Mouse (Mus musculus): ENCODE data around the gene Gm21704.
"Not testable (repeated sequence)": the region's sequence is repeated elsewhere in the genome, so short reads cannot be mapped to it uniquely, and the experiment has no call there.

Gm21704 gene

DNA sequence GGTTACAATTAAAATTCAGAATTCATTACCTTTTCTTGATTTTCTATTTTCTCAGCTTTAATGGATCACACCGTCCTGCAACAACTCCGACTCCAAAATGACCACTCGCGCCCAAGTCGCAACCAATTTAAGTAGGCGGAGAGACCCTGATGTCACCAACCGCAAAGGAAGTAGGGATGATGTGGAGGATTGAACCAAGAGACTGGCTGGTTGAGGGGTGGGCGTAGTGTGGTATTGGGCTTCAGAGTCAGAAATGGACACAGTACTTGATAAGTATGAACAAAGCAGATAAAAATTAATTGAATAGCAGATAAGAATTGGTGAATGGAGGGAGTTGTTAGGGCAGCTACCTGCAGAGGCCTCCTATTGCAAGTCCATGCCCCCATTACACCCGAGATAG, at the start of gene Gm21704, which contains the start of gene Gm21708:
Gene Gm21704 (minus strand): TSS at position 101 of the 400 bp plus-strand sequence.
Gene Gm21708 (minus strand): TSS at position 101 of the 400 bp plus-strand sequence.
- DNase-seq = not testable (repeated sequence)

DNA sequence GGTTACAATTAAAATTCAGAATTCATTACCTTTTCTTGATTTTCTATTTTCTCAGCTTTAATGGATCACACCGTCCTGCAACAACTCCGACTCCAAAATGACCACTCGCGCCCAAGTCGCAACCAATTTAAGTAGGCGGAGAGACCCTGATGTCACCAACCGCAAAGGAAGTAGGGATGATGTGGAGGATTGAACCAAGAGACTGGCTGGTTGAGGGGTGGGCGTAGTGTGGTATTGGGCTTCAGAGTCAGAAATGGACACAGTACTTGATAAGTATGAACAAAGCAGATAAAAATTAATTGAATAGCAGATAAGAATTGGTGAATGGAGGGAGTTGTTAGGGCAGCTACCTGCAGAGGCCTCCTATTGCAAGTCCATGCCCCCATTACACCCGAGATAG, 64.7 kb downstream of the Gm21704 start, which contains the start of gene Gm21693:
Gene Gm21693 (minus strand): TSS at position 101 of the 400 bp plus-strand sequence.
- not testable (repeated sequence) for DNase-seq

DNA sequence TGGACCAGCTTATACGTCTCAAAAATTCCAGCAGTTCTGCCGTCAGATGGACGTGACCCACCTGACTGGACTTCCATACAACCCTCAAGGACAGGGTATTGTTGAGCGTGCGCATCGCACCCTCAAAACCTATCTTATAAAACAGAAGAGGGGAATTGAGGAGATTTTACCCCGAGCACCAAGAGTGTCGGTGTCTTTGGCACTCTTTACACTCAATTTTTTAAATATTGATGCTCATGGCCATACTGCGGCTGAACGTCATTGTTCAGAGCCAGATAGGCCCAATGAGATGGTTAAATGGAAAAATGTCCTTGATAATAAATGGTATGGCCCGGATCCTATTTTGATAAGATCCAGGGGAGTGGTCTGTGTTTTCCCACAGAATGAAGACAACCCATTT, 69.3 kb downstream of the Gm21704 start:
- peak; percentile 9 for DNase-seq
